Mouse (Mus musculus): ENCODE results near the gene Tyro3.

Tyro3 gene

GRCm38 (mm10) chr2:119804776-119805175, 7.2 kb downstream of the Tyro3 start:
- DNase-seq, result no peak

DNA sequence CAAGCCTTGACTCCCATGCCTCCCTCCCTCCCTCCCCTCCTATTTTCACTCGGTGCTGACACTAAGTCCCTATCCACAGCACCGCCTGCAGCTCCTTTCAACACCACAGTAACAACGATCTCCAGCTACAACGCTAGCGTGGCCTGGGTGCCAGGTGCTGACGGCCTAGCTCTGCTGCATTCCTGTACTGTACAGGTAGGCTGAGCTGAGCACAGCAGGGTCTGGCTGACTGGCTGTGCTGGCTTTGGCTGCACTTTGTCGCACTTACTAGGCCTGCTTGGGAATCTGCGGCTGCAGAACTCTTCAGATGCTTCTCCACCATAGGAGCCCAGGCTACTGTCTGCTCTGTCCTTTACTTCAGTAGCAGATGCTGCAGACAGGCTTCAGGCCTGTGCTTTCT, 8.0 kb downstream of the Tyro3 start:
- no peak for DNase-seq

GRCm38 (mm10) chr2:119808438-119808837, 10.9 kb downstream of the Tyro3 start:
- no peak for DNase-seq

- no peak for DNase-seq
These were observed 11.3 kb downstream of the Tyro3 start for GRCm38 (mm10) chr2:119808881-119809280.

GRCm38 (mm10) chr2:119810890-119811289, 13.4 kb downstream of the Tyro3 start:
- DNase-seq, result no peak

DNA sequence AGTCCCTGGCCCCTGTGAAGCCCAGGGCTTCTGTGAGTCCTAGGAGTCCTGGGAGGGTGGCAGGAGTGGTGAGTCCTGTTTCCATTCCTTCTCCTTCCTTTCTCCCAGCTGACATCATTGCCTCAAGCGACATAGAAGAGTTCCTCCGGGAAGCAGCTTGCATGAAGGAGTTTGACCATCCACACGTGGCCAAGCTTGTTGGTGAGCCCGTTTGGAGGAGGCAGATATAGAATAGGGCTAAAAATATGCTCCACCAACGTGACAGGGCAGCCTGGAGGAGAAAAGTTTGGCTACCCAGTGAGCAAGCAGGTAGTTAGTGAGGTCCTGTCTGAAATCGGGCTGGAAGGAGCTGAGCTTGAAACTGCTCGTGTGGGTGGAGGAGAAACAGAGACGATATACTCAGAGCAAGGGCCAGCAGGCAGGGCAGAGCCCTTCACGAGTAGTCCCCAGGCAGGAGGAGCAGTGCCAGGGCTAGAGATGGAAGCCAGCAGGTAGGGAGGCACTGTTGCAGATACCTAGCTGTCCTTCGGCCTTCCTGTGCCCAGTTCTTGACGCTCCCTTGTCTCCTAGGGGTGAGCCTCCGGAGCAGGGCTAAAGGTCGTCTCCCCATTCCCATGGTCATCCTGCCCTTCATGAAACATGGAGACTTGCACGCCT, 14.1 kb downstream of the Tyro3 start:
- no peak for DNase-seq

GRCm38 (mm10) chr2:119814376-119814933, 16.9 kb downstream of the Tyro3 start:
- DNase-seq, result no peak

- no peak for DNase-seq
These were observed 19.1 kb downstream of the Tyro3 start for GRCm38 (mm10) chr2:119816611-119817010.

DNA sequence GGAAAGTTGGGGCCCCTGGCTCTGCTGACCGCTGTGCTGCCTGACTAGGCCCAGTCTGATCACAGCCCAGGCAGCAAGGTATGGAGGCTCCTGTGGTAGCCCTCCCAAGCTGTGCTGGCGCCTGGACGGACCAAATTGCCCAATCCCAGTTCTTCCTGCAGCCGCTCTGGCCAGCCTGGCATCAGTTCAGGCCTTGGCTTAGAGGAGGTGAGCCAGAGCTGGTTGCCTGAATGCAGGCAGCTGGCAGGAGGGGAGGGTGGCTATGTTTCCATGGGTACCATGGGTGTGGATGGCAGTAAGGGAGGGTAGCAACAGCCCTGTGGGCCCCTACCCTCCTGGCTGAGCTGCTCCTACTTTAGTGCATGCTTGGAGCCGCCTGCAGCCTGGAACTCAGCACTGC, 19.5 kb downstream of the Tyro3 start:
- DNase-seq, result no peak

DNA sequence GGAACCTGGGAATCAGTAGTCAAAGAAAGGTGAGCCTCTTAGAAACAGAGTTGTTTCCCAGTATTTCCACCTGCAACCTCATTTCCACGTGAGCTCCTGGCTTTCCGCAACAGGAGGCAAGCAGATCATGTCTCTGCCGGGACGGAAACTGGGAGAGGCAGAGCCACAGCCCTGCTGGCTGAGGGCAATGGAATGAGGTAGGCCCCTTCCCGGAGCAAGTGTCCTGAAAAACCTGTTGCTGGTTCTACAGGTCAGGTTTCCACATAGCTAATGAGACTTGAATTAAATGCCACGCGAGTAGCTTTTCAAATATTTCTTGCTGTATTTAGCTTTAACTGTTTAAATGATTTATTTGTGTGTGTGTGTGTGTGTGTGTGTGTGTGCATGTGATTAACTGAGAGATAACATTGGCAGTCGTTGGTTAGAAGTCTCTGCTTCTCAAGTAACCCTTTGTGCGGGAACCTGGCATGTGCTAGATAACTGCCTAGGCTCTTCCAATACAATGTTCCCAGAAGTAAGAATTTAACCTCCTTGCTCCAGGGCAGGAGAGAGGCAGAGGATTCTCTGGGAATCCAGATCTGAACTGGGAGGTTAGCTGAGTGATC, 21.2 kb downstream of the Tyro3 start:
- no peak for DNase-seq

- no peak for DNase-seq
These were observed 23.6 kb downstream of the Tyro3 start for GRCm38 (mm10) chr2:119821136-119821535.

GRCm38 (mm10) chr2:119830579-119830978, 33.0 kb downstream of the Tyro3 start:
- no peak for DNase-seq

DNA sequence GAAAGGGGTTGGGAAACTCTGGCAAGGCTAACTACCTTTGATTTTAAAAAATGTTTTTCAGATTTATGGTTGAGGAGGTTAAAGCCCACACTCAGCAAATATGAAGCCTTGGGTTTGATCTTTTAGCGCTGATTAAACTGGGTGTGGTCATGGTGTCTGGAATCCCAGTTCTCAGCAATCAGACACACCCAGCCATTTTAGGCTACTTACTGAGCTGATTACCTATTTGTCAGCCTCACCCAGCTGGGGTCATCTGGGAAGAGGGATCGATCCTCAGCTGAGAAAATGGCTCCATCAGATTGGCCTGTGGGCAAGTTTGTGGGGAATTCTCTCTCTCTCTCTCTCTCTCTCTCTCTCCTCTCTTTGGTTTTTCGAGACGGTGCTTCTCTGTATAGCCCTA, 36.7 kb downstream of the Tyro3 start:
- DNase-seq, result no peak

DNA sequence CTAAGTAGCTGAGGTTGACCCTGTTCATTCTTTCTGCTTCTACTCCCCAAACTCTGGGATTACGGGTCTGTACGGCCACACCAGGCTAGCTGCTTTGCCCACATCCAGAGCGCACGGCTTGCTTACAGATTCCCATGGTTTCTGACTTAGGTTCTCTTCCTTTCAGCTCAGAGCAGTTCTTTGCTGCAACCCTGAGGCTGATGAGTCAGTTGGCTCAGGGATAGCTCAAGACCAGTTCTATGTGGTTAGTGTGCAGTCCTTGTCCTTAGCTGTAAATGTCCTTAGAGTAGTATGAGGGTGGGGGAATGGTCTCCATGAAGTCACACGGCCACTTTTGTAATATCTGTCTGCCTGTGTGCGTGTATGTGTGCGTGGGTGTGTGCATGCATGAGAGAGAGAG, 40.1 kb downstream of the Tyro3 start:
- no peak for DNase-seq

GRCm38 (mm10) chr2:119838363-119839156, 41.0 kb downstream of the Tyro3 start:
- no peak for DNase-seq

DNA sequence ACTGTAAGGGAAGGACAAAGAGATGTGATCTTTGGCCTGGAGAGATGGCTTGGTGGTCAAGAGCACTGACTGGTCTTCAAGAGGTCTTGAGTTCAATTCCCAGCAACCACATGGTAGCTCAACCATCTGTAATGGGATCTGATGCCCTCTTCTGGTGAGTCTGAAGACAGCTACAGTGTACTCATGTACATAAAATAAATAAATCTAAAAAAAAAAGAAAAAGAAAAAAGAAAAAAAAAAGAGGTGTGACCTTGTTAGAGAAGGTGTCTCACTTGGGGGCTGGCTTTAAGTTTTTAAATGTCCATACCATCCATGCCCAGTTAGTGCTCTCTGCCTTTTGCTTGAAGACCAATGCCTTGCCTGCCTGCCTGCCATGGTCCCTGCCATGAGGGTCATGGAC, 42.5 kb downstream of the Tyro3 start:
- no peak for DNase-seq

DNA sequence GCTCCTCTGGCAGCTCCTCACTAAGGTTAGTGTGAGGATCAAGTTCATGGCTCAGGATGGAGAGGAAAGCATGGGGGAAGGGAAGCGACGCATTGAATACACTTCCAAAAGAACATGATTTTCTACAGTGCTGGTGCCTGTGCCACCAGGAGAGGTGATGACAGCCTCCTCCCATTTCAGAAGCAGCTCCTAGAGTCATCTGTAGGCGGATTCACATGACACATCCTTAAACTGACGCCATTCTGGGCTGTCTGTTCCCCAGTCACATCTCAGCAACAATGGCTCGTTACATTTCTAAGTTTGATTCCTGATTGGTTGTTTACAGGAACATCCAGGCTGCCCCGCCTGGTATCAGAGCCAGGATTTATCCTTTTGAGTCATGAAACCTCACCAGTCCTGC, 44.5 kb downstream of the Tyro3 start:
- DNase-seq, result no peak

GRCm38 (mm10) chr2:119843526-119843925, 46.0 kb downstream of the Tyro3 start:
- DNase-seq, result no peak

DNA sequence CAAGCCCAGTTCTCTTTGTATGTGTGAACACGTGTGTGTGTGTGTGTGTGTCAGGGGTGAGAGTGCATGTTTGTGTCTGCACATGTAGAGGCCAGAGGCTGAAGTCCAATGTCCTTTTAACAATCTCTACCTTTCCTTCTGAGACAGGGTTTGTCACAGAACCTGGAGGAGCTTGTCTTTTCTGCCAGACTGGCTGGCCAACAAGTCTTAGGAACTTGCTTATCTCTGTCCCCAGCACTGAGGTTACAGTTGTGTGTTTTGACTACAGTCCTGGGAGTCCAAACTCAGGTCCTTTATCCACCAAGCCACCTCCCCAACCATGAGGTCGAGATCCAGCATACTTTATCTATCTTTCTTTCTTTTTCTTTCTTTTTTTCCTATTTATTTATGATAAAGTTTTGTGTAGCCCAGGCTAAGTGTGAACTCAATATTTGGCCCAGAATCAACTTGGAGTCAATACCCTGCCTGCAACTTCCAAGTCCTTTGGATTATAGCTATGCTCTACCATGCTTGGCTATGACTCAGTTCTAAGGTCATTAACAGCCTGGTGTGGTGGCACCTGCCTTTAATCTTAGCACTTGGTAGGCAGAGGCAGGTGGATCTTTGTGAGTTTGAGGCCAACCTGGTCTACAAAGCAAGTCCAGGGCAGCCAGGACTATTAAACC, 48.5 kb downstream of the Tyro3 start:
- no peak for DNase-seq

GRCm38 (mm10) chr2:119846929-119847328, 49.4 kb downstream of the Tyro3 start:
- DNase-seq, result no peak

- DNase-seq, result no peak
These were observed 56.3 kb downstream of the Tyro3 start for GRCm38 (mm10) chr2:119853811-119854210.

GRCm38 (mm10) chr2:119855310-119855850, 57.8 kb downstream of the Tyro3 start:
- DNase-seq, result no peak

GRCm38 (mm10) chr2:119857341-119857740, 59.8 kb downstream of the Tyro3 start:
- no peak for DNase-seq

Data from thymus, adult 18-20 months (tissue).